Mouse (Mus musculus): Measurements from ENCODE around the gene Olfr862. TPM values are rescaled to one million over a fixed set of nuclear protein-coding genes. Genes with fewer than 3 reads are reported as not detected.

Olfr862 gene
- total RNA-seq (2021), result not detected
- long read RNA-seq, result 0 reads

DNA sequence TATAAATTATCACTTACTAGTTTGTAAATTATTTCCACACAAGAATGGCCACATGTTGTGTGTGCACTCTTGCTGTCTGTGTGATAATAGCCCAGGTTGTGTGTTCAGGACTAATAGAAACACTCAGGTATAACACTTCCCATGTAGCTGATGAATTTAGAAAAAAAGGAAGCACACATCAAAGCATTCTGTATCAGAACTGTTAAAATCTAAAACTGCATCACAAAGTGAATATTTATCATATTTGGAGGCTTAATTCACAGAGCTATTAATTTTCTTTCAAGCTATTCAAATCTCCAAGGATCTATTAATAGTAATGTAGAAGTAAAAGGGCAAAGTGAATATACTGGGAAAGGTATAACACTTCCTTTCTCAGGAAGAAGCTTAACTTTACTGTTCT, at the start of gene Olfr862:
TSS of gene Olfr862 (minus strand) at position 101 of the 400 bp plus-strand sequence.
- DNase-seq (ENCODE audit: low spot score in 2 of 2), result no peak

GRCm38 (mm10) chr9:19916565-19916964, 28.8 kb upstream of the Olfr862 start, which contains the start of gene Olfr77:
Gene Olfr77, plus strand, starts transcription at chr9:19916865.
- DNase-seq (ENCODE audit: low spot score in 2 of 2), result no peak

DNA sequence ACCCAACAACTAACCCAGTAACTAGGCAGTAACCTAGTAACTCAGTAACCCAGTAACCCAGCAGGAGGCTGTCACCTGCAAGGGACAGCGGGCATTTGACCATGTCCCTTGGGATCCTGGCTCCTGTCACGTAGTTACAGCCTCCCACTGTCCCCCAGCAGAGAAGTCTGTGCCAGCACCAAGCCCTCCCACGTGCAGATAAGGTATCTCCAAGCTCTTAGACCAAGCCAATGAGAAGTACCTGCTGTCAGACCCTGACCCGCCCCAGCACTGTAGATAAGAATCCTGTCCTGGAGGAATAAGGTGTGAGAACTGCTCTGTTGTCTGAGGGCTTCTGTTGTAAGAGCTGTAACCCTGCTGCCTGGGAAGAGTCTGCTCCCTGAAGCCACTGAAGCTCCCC, 23.4 kb upstream of the Olfr862 start:
- no peak for DNase-seq (ENCODE audit: low spot score in 2 of 2)

DNA sequence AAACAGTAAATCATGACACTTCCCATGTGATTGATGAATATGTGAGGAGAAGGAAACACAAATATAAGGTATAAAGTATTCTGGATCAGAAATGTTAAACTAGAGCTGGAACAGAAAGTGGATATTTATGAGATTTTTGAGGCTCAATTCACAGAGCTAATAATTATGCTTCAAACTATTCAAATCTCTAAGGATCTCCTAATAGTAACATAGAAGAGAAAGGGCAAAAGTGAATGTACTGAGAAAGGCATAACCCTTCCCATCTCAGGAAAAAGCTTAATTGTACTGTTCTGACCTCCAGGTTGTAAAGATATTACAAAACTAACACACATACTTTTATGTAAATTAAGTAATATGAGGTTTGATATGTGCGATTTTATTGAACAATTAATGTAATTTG, 38.2 kb downstream of the Olfr862 start, which contains the start of gene Olfr860:
TSS of gene Olfr860 (minus strand) at position 101 of the 400 bp plus-strand sequence.
- DNase-seq (ENCODE audit: low spot score in 2 of 2), result no peak

Other genes starting within 250 kb of the Olfr862 start
- not detected for gene Olfr857, start 178.6 kb downstream of the Olfr862 start, total RNA-seq (2021)
- not detected for gene Olfr58, start 107.7 kb downstream of the Olfr862 start, total RNA-seq (2021)
- gene Olfr859, start 83.1 kb downstream of the Olfr862 start, total RNA-seq (2021), result not detected
- gene Olfr860, start 38.3 kb downstream of the Olfr862 start, total RNA-seq (2021), result not detected
- gene Olfr77, start 28.9 kb upstream of the Olfr862 start, total RNA-seq (2021), result not detected
- gene Olfr866, start 140.0 kb upstream of the Olfr862 start, total RNA-seq (2021), result not detected
- not detected for gene Olfr867, start 169.6 kb upstream of the Olfr862 start, total RNA-seq (2021)
- gene Olfr868, start 210.6 kb upstream of the Olfr862 start, total RNA-seq (2021), result not detected
- not detected for gene Olfr869, start 241.0 kb upstream of the Olfr862 start, total RNA-seq (2021)

All from layer of hippocampus, adult 18-20 months (tissue).